Mouse (Mus musculus) testis, adult 2 months (tissue): ENCODE measurements around the gene Ptprt.

Experiments used
- CTCF ChIP-seq: fragments of 200-500 bp; IDR thresholded peaks from 2 replicates; pipeline ENCODE4 v1.5.1; 2012; ENCODE audit warnings: low read depth, mild to moderate bottlenecking, inconsistent platforms, low read length, moderate library complexity; ENCODE audit not compliant: control insufficient read depth, insufficient read depth, insufficient replicate concordance
- POLR2A ChIP-seq: fragments of 200-500 bp; IDR thresholded peaks from 2 replicates; pipeline ENCODE4 v1.6.1; 2012; ENCODE audit warnings: low read depth, mild to moderate bottlenecking, inconsistent platforms, low read length, moderate library complexity; ENCODE audit not compliant: control insufficient read depth

GRCm38 (mm10) chr2:162591388-162591787, 69.6 kb downstream of the Ptprt start:
- TF ChIP-seq CTCF (no peak), POLR2A (no peak)
